Mouse (Mus musculus) layer of hippocampus, postnatal 10 days (tissue): ENCODE data around the gene Caskin1. TPM values are rescaled to one million over a fixed set of nuclear protein-coding genes. Genes with fewer than 3 reads are reported as not detected.
"Not testable (repeated sequence)": the region's sequence is repeated elsewhere in the genome, so short reads cannot be mapped to it uniquely, and the experiment has no call there.

Experiments used
- DNase-seq, 2 experiments: peaks; one replicate each; pipeline ENCODE4 v3.0.0; 2021; ENCODE audit warnings: low spot score in 2 of 2
- long read RNA-seq: library from polyadenylated mRNA; stranded (forward); transcript quantifications from one replicate; pipeline ENCODE4 v2.0.0, GENCODE M21; 2023
- total RNA-seq, 2 experiments: library from RNA; stranded (reverse); gene quantifications; 2 replicates each; pipeline ENCODE4 v1.2.3; 2021

Gene Caskin1
- 100 to 1,000 TPM; 170 to 175 TPM for total RNA-seq
- long read RNA-seq, full-length matches to known transcripts: 3 of 50 reads
- long read RNA-seq, partial matches to known transcripts: 29 of 50 reads
- long read RNA-seq, other reads (novel, unspliced or antisense): 18 of 50 reads

DNA sequence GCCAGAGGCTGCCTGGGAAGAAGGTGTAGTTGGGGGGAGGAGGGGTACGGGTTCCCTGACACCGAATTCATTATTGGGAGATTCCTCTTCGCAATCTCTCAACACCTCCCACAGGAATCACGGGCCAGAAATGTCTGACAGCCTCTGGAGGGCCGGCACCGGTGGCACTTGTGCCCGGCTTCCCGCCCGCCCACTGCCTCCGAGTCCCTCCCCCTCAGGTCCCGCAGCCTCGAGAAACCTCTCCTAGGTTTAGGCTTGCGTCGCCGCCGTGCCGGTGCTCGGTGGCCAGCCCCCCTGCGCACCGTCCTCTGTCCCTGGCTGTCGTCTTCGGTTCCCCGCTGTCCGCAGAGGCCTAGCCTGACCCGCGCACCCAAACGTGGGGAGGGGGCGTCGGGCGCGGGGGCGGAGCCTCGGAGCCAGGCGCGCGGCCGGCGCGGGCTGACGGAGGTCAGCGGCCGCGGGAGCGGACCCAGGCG lies at the start of gene Caskin1:
Gene Caskin1, plus strand, starts transcription at position 416 of the 476 bp plus-strand sequence.
- peak; percentile 52 to 68 for DNase-seq

DNA sequence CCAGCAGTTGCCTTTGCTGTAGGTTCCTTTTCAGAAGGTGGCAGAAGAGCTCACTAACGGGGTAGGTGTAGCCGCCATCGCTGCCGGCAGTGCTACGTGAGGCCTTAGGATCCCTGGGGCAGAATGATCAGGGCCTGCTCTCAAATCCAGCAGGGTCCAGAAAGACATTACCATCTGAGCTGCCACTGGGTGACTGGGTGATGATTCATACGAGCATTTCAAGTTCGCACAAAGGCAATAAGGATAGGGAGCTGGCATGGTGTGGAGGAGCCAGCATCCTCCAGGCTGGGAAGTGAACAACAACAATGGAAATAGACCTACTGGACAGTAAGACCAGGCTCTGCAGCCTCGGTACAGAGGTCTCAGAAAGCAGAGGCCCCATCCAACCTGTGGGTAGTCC lies 48.0 kb upstream of the Caskin1 start:
- DNase-seq: no peak

DNA sequence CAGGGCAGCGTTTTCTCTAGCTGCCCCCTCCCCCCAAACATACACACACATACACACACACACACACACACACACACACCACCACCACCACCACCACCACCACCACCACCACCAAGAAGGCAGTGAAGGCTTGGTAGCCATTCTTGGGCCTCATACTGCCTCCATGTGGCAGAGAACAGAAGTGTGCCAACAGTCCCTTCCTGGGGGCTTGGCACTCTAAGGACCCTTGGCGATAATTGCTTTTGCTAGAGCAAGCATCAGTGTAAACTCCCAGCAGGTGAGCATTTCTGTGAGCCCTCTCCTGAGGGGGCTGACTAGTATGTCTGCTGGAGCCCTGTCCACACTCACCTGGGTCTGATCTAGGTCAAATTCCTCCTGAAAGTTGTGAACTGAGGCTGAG lies 47.3 kb upstream of the Caskin1 start:
- DNase-seq: no peak

DNA sequence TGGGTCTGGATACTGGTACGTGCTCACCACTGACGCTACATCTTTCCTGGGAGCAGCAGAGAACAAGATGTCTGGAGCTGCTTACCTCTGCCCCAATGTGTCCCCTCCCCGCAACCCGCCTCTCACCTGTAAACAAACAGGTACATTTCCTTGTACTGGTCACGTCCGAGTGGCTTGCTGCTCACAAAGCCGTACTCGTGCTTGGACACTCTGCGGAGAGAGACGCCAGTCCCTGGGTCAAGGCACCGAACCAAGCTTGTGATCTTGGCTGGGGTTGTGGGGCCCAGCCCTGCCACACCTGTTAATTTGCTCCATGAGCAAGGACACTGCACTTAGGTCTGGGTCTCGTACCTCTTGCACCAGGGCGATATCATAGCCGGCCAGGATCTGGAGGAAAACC lies 46.3 kb upstream of the Caskin1 start:
- no peak for DNase-seq

DNA sequence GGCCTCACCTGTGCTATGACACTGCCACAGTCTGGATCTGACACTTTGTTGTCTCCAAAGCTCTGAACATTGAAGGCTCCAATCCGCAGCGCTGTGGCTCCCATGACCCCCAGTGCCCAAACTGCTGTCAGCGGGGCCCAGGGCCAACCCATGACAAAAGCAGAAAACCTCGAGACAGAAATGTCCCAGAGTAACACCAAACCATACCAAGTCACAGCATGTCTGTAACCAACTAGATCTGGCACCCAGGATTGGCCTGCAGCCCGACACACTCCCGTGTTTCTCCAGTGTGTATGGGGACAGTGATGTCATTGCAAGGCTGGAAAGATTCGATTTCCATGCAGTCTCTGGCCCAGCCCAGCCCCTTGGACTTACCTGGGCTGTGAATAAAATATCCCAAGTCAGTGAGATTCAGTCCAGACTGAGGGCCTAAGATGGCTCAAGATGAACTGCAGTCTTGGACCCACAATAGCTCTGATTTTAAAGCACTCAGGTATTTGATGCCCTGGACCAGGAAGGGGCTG lies 45.7 kb upstream of the Caskin1 start, which contains the start of gene Dnase1l2:
Gene Dnase1l2, minus strand, starts transcription at position 474 of the 524 bp plus-strand sequence.
- DNase-seq: peak in 1 of 2 experiments; percentile 27

DNA sequence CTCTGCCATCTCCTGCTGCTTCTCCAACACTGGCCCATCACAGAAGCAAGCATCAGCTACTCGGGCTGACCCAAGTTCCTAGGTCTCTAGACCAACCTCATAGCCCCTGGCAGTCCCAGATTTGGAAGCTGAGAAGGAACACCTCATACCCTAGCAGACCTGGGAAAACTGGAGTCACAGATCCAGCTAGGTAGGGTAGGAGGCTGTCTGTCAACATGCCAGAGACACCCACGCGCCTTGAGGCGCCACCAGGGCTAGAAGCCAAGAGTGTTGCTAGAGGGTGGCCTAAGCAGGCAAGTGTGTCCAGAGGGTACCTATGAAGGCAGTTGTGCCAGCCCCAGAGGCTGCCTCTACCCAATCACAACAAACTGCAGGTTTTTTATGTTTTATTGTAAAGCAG lies 45.0 kb upstream of the Caskin1 start:
- peak in 1 of 2 experiments; percentile 34 for DNase-seq

DNA sequence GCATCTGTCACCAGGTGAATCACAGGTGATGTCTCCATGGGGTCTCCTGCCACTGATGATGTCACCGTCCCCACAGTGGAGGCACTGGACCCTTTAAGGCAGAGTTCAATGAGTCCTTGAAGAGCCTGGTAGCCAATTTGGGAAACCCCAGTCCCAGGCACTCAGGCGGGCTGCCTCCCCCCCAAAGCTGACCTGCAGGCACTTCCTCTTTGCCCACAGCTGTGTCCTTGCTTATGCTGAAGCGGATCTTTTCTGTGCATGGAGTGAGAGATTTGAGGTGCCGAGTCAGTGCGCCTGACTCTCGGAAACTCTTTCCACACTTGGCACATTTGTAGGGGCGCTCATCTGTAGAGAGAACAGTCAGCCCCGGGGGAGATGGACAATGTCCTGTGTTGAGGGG lies 41.8 kb upstream of the Caskin1 start:
- no peak for DNase-seq

DNA sequence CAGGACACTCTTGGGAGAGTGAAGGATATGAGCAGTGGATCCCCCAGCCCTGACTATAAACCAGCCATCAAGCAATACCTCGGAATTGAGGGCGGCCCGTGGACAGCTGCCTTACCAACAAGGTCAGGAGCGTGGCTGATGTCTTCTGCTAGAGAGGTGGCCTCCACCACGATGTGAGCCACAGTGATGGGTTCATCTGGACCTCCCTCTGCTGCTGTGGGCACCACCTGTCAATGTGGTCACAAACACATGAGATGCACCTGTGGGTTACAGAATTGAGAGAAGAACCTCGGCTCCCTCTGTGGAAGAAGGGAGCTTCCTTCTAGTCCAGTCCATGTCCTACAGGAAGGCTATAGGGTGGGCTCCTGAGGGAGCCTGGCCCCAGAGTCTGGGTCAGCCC lies 38.9 kb upstream of the Caskin1 start:
- no peak for DNase-seq

DNA sequence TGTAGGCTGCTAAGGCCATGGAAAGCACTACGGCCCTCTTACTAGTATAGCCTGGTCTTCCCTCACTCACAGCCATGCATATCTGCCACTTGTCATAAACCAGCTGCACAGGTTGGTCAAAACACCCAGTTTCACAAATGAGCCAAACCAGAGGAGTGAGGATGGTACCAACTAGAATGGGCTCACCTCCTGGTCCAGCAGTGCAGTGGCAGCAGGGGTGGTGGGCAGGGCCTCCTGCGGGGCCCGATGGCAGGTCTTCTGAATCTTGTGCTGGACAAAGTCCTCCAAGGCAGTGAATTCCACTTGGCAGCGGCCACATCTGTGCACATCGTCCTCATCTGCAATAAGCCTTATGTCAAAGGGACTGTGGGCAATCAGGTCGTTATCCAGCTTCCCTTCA lies 37.2 kb upstream of the Caskin1 start:
- DNase-seq: no peak

DNA sequence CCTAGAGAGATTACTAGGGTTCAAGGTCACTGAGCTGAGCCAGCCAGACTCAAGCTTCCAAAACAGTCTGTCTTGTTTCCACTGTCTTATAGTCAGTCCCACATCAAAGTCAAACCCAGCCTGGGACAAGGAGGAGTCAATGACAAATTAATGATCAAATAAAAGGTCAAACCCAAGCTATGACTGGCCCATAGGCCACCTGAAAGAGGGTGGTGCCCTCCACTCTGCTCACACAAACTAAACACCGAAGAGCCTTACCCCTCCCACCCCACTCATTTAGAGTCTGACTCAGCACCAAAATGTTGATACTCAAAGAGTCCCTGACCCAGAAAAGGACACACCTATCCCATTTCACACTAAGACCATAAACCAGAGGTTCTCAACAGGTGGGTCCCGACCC lies 35.0 kb upstream of the Caskin1 start:
- no peak for DNase-seq

DNA sequence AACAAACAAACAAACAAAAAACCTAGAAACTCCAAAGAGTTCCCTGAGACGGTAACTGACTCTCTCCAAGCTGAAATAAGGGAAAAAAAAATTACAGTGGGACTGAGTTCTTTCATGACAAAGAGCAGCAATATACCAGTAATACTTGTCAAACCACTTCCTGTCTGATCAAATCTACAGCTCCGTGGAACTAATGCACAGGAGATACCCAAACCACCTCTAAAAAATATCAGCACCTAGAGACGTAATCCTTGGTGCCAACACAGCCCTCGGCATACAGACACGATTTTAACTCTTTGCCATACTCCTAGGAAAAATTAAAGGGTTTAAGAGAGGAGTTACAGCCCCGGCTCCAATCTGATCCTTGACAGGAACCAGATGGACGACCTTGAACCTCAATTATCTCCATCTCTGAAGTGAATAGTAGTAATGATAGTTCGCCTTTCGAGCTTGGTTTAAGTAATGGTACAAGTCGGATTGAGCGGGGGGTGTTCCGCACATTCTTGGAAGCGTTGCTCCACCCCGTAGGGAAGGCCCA lies 34.1 kb upstream of the Caskin1 start:
- no peak for DNase-seq

DNA sequence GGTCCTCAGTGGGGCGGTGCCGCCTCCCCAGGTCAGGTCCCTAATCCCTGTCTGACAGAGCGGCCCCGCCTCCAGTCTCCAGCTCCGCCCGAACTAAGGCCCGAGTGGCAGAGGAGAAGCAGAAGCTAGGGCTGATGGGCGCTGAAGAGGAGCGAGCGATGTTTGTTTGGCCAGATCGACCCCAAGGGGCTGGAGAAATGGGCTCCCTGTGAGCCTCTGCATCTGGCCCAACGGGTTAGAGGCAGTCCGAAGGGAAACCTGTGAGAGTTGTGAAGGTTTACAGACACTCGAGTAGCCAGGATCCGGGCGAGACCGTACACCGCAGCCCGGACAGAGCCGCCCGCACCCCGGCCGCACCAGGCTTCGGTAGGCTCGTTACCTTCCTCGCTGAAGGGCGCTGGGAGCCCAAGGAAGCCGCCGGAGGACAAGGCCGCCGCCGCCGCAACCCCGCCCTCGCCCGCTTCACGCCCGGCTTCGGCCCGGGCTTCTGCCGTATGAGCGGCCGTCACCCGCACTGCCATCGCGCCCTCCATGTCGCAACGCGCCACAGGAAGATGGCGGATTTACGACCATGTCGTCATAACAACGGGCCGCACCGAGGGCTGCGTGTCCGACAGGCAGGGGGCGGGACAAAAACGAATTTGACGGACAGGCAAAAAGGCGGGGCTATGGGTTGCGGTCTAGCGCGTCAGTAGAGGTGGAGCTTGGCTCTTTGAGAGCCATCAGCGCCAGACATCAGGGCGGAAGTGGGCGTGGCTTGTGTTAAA lies 33.5 kb upstream of the Caskin1 start:
- DNase-seq: peak; percentile 98 to 99

DNA sequence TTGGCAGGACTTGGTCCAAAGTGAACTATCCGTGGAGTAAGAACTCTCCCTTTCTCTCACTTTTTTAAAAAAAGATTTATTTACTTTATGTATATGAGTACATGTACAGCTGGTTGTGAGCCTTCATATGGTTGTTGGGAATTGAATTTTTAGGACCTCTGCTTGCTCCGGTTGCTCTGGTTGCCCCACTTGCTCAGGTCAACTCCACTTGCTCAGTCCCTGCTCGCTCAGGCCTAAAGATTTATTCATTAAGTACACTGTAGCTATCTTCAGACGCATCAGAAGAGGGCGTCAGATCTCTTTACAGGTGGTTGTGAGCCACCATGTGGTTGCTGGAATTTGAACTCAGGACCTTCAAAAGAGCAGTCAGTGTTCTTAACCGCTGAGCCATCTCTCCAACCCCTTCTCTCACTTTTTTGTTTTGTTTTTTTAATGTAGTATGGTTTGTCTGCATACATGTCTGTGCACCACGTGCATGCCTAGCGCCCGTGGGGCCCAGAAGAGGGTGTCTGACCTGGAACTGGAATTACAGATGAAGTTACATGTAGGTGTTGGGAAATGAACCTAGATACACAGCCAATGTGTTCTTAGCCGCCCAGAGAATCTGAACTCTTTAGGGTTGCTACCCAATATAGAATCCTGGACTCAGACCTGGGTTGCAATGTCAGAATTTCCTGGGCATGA lies 32.7 kb upstream of the Caskin1 start:
- not testable (repeated sequence) for DNase-seq

DNA sequence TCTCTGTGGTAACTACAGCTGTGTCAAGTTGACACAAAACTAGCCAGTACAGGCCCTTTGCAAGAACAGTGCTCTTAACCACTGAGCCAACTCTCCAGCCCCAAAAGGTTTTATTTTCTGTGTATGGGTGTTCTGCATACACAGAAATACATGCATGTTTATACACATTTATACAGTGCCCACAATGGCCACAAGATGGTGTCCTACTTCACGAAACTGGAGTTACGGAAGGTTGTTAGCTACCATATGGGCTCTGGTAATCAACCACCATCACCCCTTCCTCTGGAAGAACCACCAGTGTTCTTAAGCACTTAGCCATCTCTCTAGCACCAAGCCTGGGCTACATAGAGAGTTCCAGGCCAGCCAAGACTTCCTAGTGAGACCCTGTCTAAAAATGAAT lies 26.8 kb upstream of the Caskin1 start:
- no peak for DNase-seq

DNA sequence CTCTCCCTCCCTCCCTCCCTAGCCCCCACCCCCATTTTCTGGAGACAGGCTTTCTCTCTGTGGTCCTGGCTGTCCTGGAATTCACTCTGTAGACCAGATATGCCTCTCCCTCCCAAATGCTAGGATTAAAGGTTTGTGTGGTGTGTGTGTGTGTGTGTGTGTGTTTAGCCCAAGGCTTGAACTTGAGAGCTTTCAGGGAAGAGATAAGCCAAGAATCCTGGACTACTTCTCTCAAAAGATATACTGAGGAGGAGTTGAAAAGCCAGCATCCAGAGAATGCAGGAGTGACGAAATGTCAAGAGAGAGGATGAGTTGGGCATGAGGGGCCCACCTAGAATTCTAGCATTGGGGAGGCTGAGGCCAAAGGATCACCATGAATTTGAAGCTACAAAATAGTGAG lies 25.5 kb upstream of the Caskin1 start:
- no peak for DNase-seq

DNA sequence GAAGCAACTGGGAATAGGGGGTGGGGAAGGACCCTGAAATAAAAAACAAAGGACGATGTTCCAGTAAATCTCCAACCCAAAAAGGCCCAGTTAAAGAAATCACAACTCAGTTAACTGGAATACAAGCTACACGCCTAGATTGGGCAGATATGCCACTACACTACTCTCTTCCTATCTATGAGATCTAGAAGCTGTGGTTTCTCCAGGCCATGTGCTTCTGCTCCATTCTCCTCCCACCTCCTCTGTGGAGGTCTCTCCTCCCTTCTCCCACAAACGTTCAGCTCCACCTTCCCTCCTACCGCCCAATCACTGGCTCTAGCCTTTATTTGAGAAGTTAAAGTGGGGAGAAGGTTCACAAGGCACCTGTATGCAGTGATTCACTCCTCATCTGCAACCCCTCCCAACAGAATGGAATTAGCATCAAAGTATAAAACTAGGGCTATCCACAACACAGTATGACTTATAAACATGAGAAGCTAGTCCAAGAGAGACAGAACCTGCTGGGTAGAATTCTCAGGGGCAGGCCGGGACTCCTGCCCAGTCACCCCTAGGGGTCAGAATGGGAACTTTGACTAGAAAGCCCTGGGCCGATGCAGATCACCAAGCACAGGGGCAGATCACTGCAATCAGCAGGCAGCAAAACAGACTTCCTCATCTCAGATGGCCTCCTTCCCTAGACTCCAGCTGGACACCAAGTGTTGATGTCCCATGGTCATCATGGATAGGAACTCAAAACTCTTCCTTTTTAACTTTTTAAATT lies 24.8 kb upstream of the Caskin1 start:
- no peak for DNase-seq

DNA sequence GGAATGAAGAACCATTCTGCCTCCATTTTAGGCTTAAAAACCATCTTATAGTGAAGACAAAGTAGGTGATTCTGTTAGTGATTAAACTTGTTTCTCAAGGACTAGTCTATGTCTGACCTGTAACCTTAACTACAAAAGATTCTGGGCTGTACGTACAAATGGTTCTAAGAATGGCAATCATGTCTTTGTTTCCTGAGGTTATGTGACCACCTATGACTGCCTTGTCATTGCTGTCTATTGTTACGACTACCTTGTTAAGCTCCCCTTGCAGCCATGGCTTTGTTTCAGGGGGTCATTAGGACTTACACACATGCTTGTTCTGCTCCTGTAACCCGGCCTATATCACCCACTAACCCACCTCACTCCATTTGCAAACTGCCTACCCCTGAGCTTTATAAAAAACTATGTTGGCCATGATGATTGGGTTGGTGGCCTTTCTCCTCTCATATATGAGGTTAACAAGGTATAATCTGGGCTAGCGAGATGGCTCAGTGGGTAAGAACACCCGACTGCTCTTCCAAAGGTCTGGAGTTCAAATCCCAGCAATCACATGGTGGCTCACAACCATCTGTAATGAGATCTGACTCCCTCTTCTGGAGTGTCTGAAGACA lies 19.7 kb upstream of the Caskin1 start:
- DNase-seq: no peak

DNA sequence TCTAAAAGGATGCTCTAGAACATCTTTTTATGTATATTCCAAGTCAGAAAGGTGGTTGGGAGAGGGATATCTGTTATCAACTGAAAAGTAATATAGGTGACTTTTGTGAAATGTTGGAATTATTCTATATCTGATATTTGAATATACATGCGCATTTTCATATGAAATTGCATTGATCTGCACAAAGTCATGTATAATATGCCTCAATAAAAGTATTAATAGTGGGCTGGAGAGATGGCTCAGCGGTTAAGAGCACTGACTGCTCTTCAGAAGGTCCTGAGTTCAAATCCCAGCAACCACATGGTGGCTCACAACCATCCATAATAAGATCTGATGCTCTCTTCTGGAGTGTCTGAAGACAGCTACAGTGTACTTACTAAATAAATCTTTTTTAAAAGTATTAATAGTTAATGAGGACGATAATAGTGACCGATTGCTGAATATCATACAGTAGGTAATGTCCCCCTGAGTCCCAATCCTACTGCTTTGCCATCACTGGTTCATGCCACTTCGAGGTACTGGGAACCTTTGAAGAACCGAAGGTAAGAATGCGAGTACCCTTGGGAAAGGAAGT lies 19.0 kb upstream of the Caskin1 start:
- no peak for DNase-seq

DNA sequence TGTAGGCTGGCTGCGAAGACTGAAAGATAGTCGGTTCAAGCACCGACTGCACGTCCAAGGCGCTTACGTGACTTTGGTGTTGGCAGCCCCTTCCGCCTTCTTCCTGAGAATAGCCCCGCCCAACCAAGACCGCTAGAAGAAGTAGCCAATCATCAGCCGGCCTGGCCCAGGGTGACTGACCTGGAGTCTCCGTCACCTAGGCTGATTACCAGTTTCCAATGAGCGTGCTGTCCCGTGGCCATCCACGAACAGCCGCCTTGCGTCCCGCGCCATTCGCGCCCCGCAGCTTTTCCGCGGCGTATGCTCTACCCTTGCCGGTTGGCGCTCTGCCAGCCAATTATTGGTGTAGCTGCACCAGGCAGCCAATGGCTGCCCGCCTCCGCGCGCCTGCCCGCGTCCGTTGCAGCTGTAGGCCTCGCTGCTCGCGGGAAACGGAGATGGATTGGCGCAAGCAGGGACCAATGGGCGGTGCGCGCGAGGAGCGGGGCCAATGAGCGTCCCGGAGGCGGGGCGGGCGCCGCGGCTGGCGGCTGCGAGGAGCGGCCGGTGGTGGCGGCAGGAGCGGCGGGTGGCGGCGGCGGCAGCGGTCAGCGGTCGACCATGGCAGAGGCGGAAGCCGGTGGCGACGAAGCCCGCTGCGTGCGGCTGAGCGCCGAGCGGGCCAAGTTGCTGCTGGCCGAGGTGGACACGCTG lies 18.3 kb upstream of the Caskin1 start, which contains the start of the genes E4f1 and Pgp:
Gene E4f1, minus strand, starts transcription at position 404 of the 693 bp plus-strand sequence.
Gene Pgp, plus strand, starts transcription at position 483 of the 693 bp plus-strand sequence.
- peak; percentile 98 to 99 for DNase-seq
